Mouse (Mus musculus) lung, postnatal 0 days (tissue): ENCODE measurements around the gene Prim2. TPM values are rescaled to one million over a fixed set of nuclear protein-coding genes. Genes with fewer than 3 reads are reported as not detected.

Experiments
- ATAC-seq: fragments of 200-750 bp; cut with Nextera tagmentation; 2 replicates; pipeline ENCODE4 v1.8.0; 2017; ENCODE audit warnings: moderate library complexity
- DNase-seq: peaks from one replicate; pipeline ENCODE4 v3.0.0-alpha.2; 2016; ENCODE audit warnings: low spot score
- H3K27ac ChIP-seq: fragments of 300-500 bp; sonication (generic); 2 replicates; pipeline ENCODE4 v1.5.1; 2014; ENCODE audit warnings: antibody characterized with exemption, mild to moderate bottlenecking, low read length, mixed read lengths
- H3K27me3 ChIP-seq: fragments of 300-500 bp; sonication (generic); replicated peaks from 2 replicates; pipeline ENCODE4 v1.6.1; 2014; ENCODE audit warnings: low read length, mixed read lengths; ENCODE audit not compliant: insufficient read depth
- H3K36me3 ChIP-seq: fragments of 300-500 bp; sonication (generic); 2 replicates; pipeline ENCODE4 v1.6.1; 2014; ENCODE audit warnings: low read length, mixed read lengths; ENCODE audit not compliant: insufficient read depth
- H3K4me1 ChIP-seq: fragments of 300-500 bp; sonication (generic); 2 replicates; pipeline ENCODE4 v1.6.1; 2014; ENCODE audit warnings: antibody characterized with exemption, low read depth, low read length, mixed read lengths; ENCODE audit not compliant: insufficient read depth
- H3K4me2 ChIP-seq: fragments of 300-500 bp; sonication (generic); replicated peaks from 2 replicates; pipeline ENCODE4 v1.6.1; 2014; ENCODE audit warnings: low read depth, mild to moderate bottlenecking, low read length, moderate library complexity, mixed read lengths
- H3K4me3 ChIP-seq: fragments of 300-500 bp; sonication (generic); 2 replicates; pipeline ENCODE4 v1.5.1; 2014; ENCODE audit warnings: low read depth, low read length
- H3K9ac ChIP-seq: fragments of 300-500 bp; sonication (generic); replicated peaks from 2 replicates; pipeline ENCODE4 v1.6.1; 2014; ENCODE audit warnings: low read depth, mild to moderate bottlenecking
- H3K9me3 ChIP-seq: fragments of 300-500 bp; sonication (generic); 2 replicates; pipeline ENCODE4 v1.6.1; 2016; ENCODE audit warnings: low read length, mixed read lengths
- CTCF ChIP-seq: IDR thresholded peaks from 2 replicates; pipeline ENCODE4 v1.5.1; 2016; ENCODE audit warnings: antibody characterized with exemption, mild to moderate bottlenecking
- EP300 ChIP-seq: IDR thresholded peaks from 2 replicates; pipeline ENCODE4 v1.6.1; 2016; ENCODE audit warnings: antibody characterized with exemption, mild to moderate bottlenecking, control low read depth
- WGBS: fragments of 180-500 bp; shearing (Covaris S2); extraction: QIAGEN DNeasy Blood & Tissue Kit; methylation state at CpG from one replicate; pipeline ENCODE4 v1.1.7; 2014; 5-methylcytosine and 5-hydroxymethylcytosine counted together
- polyA plus RNA-seq: library from polyadenylated mRNA; unstranded; fragments of >200 nt; fragmentation: Nextera tagmentation; extraction: Ambion mirVana; gene quantifications from 2 replicates; pipeline ENCODE4 v1.2.1, GENCODE M21; 2015

Gene Prim2
- polyA plus RNA-seq, 1 experiment from 2014 or later, result 7.1 TPM

DNA sequence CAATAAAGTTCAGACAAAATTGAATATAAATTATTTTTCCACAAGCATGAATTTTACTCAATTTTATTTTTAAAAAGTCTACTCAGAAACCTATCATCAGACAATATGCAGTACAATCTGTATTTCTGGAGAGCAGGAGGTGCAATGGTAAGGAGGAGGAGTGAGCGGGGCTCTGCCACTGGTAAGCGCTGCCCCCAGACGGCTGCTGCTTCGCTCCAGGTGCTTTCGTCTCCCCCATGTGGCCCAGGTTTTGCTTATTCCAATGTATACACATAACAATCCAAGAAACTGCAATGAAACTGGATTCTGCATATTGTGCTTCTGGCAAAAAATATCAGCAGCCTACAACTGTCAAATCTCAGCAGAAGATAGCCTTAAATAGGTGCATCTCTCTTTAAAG is 146.4 kb downstream of the Prim2 start:
- ATAC-seq (no peak), DNase-seq (no peak)
- H3K9ac ChIP-seq, result no peak overlapping the region
- TF ChIP-seq EP300 (no peak), CTCF (no peak)
- H3K4me2 ChIP-seq, result no peak overlapping the region
- H3K4me3 ChIP-seq, result no peak overlapping the region
- no peaks in the 10 kb centered on the region for H3K27me3 ChIP-seq
- no peak overlapping the region for H3K27ac ChIP-seq
- H3K9me3 ChIP-seq, result no peaks in the 10 kb centered on the region
- no peaks in the 10 kb centered on the region for H3K36me3 ChIP-seq
- whole genome bisulfite sequencing, result 86% methylated on average over 5 of the region's 5 CpGs
- no peaks in the 10 kb centered on the region for H3K4me1 ChIP-seq

DNA sequence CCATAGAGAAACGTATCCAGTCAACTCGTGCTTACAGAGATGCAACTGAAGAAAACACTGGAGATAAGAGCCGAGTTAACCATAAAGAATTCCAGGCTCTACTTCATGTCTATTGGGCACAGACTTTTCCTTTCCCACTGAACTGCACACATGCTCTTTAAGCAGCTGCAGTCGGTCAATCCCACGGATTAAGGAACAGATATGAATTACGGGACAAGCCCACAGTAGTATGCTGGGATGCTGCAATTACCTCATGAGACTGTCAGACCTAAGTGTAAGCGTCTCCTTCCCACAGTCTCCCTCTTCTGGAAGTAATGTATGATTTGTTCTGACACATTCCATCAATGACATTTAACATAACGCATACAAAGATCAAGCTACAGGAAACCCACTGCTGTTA is 154.5 kb downstream of the Prim2 start:
- H3K4me2 ChIP-seq, result no peak overlapping the region
- no peaks in the 10 kb centered on the region for H3K27me3 ChIP-seq
- peak; percentile 48 for DNase-seq
- no peak overlapping the region for H3K9ac ChIP-seq
- no peaks in the 10 kb centered on the region for H3K4me1 ChIP-seq
- WGBS, result 58% methylated on average over 8 of the region's 8 CpGs
- ATAC-seq, result peak; percentile 60
- no peak overlapping the region for H3K4me3 ChIP-seq
- no peaks in the 10 kb centered on the region for H3K9me3 ChIP-seq
- H3K27ac ChIP-seq, result no peak overlapping the region
- TF ChIP-seq EP300 (no peak), CTCF (peak; percentile 50)
- H3K36me3 ChIP-seq, result no peaks in the 10 kb centered on the region

DNA sequence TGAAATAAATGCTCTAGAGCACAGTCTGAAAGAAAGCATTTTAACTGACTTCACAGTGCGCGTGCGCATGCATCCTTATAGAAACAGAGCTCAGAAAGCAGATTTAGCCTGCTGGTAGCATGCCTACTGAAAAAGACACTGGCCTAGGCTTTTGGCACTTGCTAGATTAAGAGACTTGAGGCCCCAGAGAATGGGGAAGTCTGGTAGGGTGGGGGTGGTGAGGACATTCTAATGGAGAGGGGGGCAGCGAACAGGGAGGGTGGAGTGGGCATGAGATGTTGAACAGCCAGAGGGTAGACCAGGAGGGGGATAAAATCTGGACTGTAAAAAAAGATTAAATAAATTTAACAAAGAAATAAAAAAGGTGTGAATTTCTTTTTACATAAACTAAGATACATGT is 158.3 kb downstream of the Prim2 start:
- Histone ChIP-seq H3K27me3 (no peaks in the 10 kb centered on the region), H3K4me1 (no peaks in the 10 kb centered on the region), H3K4me3 (no peak overlapping the region), H3K9ac (no peak overlapping the region), H3K4me2 (no peak overlapping the region), H3K9me3 (no peaks in the 10 kb centered on the region), H3K27ac (no peak overlapping the region), H3K36me3 (no peaks in the 10 kb centered on the region)
- no peak for ATAC-seq
- no peak for TF ChIP-seq EP300
- TF ChIP-seq CTCF, result no peak
- WGBS, result 94% methylated on average over 4 of the region's 4 CpGs
- DNase-seq, result no peak

DNA sequence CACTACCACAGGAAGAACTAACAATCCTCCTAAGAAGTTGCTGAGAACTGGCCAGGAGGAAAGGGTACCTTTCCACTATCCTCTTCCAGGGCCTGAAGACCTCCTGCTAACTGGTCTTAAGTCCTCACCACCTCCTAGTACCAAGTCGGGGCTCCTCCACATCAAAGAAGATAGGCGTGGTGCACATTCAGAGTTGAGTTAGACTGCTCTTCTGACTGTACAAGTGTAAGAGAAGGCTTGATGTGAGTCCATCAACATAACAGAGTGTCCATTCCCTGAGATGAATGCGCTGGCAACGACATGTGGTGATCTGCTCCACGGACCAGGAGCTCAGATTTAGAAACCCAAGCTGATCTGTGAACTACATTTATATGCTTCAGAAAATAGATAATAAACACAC is 165.2 kb downstream of the Prim2 start:
- H3K9me3 ChIP-seq, result no peaks in the 10 kb centered on the region
- WGBS, result 88% methylated on average over 5 of the region's 5 CpGs
- H3K4me1 ChIP-seq, result no peaks in the 10 kb centered on the region
- H3K27me3 ChIP-seq, result no peaks in the 10 kb centered on the region
- ATAC-seq (no peak), DNase-seq (no peak)
- H3K9ac ChIP-seq, result no peak overlapping the region
- H3K4me2 ChIP-seq, result no peak overlapping the region
- no peak overlapping the region for H3K27ac ChIP-seq
- TF ChIP-seq CTCF (no peak), EP300 (no peak)
- H3K4me3 ChIP-seq, result no peak overlapping the region
- no peaks in the 10 kb centered on the region for H3K36me3 ChIP-seq

DNA sequence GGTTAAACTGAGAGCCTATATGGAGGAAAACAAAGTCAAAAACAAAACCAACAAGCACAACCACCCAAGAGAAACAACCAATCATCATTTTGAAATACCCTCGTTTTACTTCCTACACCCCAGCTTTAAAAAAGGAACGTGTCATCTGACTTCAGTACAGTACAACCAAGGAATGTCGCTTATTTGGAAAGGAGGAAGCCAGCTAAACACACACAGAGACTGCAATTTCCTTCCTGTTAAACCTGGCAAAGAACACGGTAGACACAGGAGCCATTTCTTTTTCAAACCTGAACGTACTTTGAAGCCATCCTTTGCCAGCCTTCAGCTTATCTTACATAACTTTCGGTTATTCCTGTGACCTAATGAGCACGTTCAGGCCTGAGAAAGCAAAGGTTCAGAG is 166.7 kb downstream of the Prim2 start:
- no peak overlapping the region for H3K9ac ChIP-seq
- no peak overlapping the region for H3K27ac ChIP-seq
- TF ChIP-seq EP300 (no peak), CTCF (no peak)
- H3K4me3 ChIP-seq, result no peak overlapping the region
- peak; percentile 43; the same call in 1 of the 2 replicates for ATAC-seq
- H3K9me3 ChIP-seq, result no peaks in the 10 kb centered on the region
- DNase-seq, result peak; percentile 28
- 0 out of 2 replicates have a peak overlapping the region, but pooled peaks have one; percentile 6 for H3K4me2 ChIP-seq
- H3K27me3 ChIP-seq, result no peaks in the 10 kb centered on the region
- WGBS, result 46% methylated on average over 7 of the region's 7 CpGs
- H3K4me1 ChIP-seq, result no peaks in the 10 kb centered on the region
- no peaks in the 10 kb centered on the region for H3K36me3 ChIP-seq

DNA sequence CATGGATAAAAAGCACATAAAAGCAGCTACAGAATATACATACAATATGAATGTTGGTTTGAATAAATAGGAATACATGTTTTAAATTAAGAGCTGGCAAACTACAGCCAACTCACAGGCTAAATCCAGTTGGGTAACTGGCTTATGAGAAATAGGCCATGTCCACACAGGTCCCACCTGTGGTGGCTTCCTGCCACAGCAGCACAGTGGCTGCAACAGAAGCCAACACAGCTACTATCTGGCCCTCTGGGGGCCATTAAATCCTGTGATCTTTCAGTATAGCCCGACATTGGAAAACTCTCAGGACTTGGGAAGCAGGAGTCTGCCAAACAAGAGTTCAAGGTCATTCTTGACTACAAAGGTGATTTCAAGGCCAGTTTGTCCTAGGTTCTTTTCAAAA is 167.3 kb downstream of the Prim2 start:
- H3K9ac ChIP-seq, result no peak overlapping the region
- 77% methylated on average over 1 of the region's 1 CpGs for WGBS
- no peaks in the 10 kb centered on the region for H3K36me3 ChIP-seq
- H3K27me3 ChIP-seq, result no peaks in the 10 kb centered on the region
- no peak overlapping the region for H3K4me3 ChIP-seq
- no peak for TF ChIP-seq CTCF
- no peak for TF ChIP-seq EP300
- no peaks in the 10 kb centered on the region for H3K9me3 ChIP-seq
- no peak overlapping the region for H3K4me2 ChIP-seq
- no peaks in the 10 kb centered on the region for H3K4me1 ChIP-seq
- ATAC-seq (no peak), DNase-seq (no peak)
- H3K27ac ChIP-seq, result no peak overlapping the region

DNA sequence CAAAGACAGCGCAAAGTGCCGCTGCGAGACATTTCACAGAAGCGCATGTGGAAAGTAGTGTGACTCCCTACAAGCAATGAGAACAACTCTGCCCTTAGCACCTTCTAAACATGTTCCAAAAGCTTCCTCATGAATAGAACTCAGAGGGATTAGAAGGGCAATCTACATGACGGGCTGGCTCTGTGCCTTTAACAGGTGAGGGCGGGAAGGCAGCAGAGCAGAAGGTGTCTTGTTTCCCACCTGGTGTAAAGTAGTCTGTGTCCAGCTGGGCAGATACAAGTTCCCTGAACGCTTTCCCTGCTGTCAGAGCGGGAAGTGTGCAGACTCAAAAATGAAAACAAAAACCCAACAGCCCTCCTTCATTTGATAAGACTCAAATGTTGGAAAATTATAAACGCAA is 169.5 kb downstream of the Prim2 start:
- no peaks in the 10 kb centered on the region for H3K27me3 ChIP-seq
- no peak for TF ChIP-seq EP300
- TF ChIP-seq CTCF, result no peak
- no peak for ATAC-seq

More for the DNA sequence above, 169.5 kb downstream of the Prim2 start:
- Histone ChIP-seq H3K4me3 (no peak overlapping the region), H3K9me3 (no peaks in the 10 kb centered on the region), H3K36me3 (no peaks in the 10 kb centered on the region), H3K4me1 (no peaks in the 10 kb centered on the region), H3K4me2 (no peak overlapping the region), H3K27ac (no peak overlapping the region), H3K9ac (no peak overlapping the region)
- no peak for DNase-seq
- WGBS, result 74% methylated on average over 9 of the region's 9 CpGs
